Mouse (Mus musculus) stomach, embryonic 16.5 days (tissue): ENCODE measurements around the gene Fndc3b. TPM values are rescaled to one million over a fixed set of nuclear protein-coding genes. Genes with fewer than 3 reads are reported as not detected.

ENCODE experiments used
- ATAC-seq: fragments of 200-750 bp; cut with Nextera tagmentation; 2 replicates; pipeline ENCODE4 v1.8.0; 2017; ENCODE audit warnings: moderate number of reproducible peaks, moderate TSS enrichment; ENCODE audit not compliant: insufficient read depth, low FRiP score
- H3K27ac ChIP-seq: fragments of 300-500 bp; sonication (generic); 2 replicates; pipeline ENCODE4 v1.5.1; 2014; ENCODE audit warnings: low read length
- H3K27me3 ChIP-seq: fragments of 300-500 bp; sonication (generic); 2 replicates; pipeline ENCODE4 v1.6.1; 2014; ENCODE audit warnings: low read length, control low read depth, mixed read lengths; ENCODE audit not compliant: control insufficient read depth, insufficient read depth
- H3K36me3 ChIP-seq: fragments of 300-500 bp; sonication (generic); 2 replicates; pipeline ENCODE4 v1.6.1; 2014; ENCODE audit warnings: low read length; ENCODE audit not compliant: control insufficient read depth, insufficient read depth
- H3K4me1 ChIP-seq: fragments of 300-500 bp; sonication (generic); 2 replicates; pipeline ENCODE4 v1.6.1; 2014; ENCODE audit warnings: low read length, control low read depth, mixed read lengths; ENCODE audit not compliant: control insufficient read depth, insufficient read depth
- H3K4me2 ChIP-seq: fragments of 300-500 bp; sonication (generic); 2 replicates; pipeline ENCODE4 v1.6.1; 2014; ENCODE audit warnings: low read depth, low read length, mixed read lengths
- H3K4me3 ChIP-seq: fragments of 300-500 bp; sonication (generic); replicated peaks from 2 replicates; pipeline ENCODE4 v1.5.1; 2014; ENCODE audit warnings: mild to moderate bottlenecking, low read length
- H3K9ac ChIP-seq: fragments of 300-500 bp; sonication (generic); 2 replicates; pipeline ENCODE4 v1.6.1; 2014; ENCODE audit warnings: low read length
- H3K9me3 ChIP-seq: fragments of 300-500 bp; sonication (generic); replicated peaks from 2 replicates; pipeline ENCODE4 v1.6.1; 2016; ENCODE audit warnings: low read length, control low read depth; ENCODE audit not compliant: control insufficient read depth
- WGBS: fragments of 180-500 bp; shearing (Covaris S2); extraction: QIAGEN DNeasy Blood & Tissue Kit; methylation state at CpG from one replicate; pipeline ENCODE4 v1.1.7; 2014; 5-methylcytosine and 5-hydroxymethylcytosine counted together
- polyA plus RNA-seq: library from polyadenylated mRNA; unstranded; fragments of >200 nt; fragmentation: Nextera tagmentation; extraction: Ambion mirVana; gene quantifications from 2 replicates; pipeline ENCODE4 v1.2.1, GENCODE M21; 2015

Gene Fndc3b
- polyA plus RNA-seq, 1 experiment from 2014 or later = 28.6 TPM

DNA sequence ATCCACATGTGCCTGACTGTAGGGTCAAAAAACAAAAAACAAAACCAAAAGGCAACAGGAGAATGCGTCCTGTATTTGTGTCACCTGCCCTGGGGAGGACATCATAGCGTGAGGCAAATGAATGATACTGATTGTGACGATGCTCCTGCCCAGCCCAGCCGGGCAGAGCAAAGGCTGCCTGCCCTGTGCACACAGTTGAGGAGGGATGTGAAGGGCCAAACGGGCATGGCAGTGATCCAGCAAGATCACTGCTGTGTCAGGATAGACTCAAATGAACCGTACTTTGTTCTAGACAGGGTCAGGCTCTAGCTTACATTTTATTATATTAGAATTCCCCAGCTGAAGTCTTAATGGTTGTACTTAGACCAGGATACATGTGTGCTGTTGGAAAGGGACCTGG, 219.3 kb downstream of the Fndc3b start:
- Histone ChIP-seq H3K9ac (no peak overlapping the region), H3K27ac (no peak overlapping the region), H3K4me2 (no peak overlapping the region), H3K4me3 (no peak overlapping the region), H3K4me1 (no peaks in the 10 kb centered on the region), H3K9me3 (no peaks in the 10 kb centered on the region), H3K36me3 (peaks cover 8% of the 10 kb centered on the region), H3K27me3 (no peaks in the 10 kb centered on the region)
- no peak for ATAC-seq
- WGBS = 82% methylated on average over 6 of the region's 6 CpGs

DNA sequence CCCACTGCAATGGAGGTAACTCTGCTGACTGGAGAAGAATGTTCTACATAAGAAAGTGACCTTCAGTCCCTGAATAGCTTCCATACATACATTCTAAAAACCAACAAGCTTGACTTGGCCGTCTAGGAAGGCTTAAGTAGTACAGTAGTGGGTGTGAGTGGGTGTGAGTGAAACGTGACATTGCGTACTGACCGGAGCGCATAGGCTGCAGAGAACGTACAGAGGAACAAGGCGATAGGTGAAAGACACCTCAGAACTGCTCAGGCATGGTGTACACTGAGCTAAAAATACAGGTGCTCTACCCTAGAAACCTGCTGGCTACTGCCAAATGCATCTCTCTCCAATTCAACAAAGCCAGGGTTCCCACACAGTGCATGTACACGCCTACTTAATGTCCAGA, 219.7 kb downstream of the Fndc3b start:
- no peaks in the 10 kb centered on the region for H3K9me3 ChIP-seq

DNA sequence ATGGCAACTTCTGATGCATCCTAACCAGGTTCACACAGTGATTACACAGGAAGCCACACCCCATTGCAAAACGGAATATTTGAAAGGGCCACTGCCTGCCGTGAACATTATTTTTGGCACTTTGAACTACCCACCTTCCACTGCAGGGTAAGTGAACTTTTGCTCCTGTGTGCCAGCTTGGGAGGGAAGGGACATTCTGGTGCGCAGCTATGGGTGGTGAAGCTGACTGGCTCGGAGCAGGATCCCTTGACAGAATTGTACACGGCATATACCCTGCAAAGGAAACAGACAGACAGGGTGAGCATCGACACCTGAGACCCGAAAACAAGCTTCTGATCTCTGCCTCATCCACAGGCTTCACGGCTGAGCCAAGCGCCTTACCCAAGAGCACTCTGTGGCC, 220.2 kb downstream of the Fndc3b start:
- Histone ChIP-seq H3K4me1 (no peaks in the 10 kb centered on the region), H3K4me2 (no peak overlapping the region), H3K9me3 (no peaks in the 10 kb centered on the region), H3K27ac (no peak overlapping the region), H3K27me3 (no peaks in the 10 kb centered on the region), H3K4me3 (no peak overlapping the region), H3K36me3 (peaks cover 9% of the 10 kb centered on the region), H3K9ac (no peak overlapping the region)
- ATAC-seq = no peak
- WGBS = 81% methylated on average over 9 of the region's 9 CpGs

More for the DNA sequence above, 219.7 kb downstream of the Fndc3b start:
- Histone ChIP-seq H3K36me3 (peaks cover 9% of the 10 kb centered on the region), H3K4me2 (no peak overlapping the region), H3K4me3 (no peak overlapping the region), H3K9ac (no peak overlapping the region), H3K27ac (no peak overlapping the region), H3K27me3 (no peaks in the 10 kb centered on the region), H3K4me1 (no peaks in the 10 kb centered on the region)
- ATAC-seq = no peak
- 83% methylated on average over 8 of the region's 8 CpGs for WGBS

DNA sequence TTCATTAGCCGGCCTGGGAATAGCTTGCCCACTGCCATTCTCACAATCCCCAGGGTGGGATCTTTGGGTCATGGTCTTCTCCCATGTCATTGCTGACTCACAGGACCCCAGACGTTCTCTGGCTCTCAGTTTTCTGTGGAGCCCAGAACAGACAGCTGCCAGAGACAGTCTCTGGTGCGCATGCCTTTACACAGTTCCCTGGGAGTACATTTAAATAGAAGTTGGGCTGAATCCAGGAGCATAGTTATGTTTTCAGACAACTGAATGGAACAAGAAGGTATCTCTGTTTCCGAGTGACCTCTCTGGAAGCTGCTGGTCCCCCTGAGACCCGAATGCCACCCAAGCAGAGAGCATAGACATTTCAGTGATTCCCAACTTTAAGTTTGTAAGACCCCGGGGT, 221.6 kb downstream of the Fndc3b start:
- 73% methylated on average over 6 of the region's 6 CpGs for WGBS
- Histone ChIP-seq H3K27ac (no peak overlapping the region), H3K4me2 (no peak overlapping the region)

DNA sequence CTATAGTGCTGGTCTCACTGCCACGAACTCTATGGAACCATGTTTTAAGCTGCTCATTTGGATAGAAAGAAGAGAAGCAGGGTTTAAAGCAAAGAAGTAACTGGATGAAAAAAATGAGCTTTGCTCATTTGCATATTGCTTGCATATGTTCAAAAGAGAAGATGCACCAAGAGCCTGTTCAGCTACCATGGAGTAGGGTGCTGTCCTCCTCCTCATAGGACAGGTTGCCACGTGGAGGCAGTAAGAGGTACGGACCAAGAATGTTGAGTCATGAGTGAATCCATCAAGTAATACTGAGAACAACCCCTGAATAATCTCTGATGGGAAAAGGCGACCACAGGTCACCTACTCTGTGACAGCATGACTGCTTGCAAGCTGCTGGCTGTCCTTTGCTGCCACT, 226.0 kb downstream of the Fndc3b start:
- no peak overlapping the region for H3K27ac ChIP-seq
- no peaks in the 10 kb centered on the region for H3K9me3 ChIP-seq
- H3K4me2 ChIP-seq = no peak overlapping the region
- no peak overlapping the region for H3K9ac ChIP-seq
- 86% methylated on average over 4 of the region's 4 CpGs for WGBS
- no peaks in the 10 kb centered on the region for H3K27me3 ChIP-seq
- ATAC-seq = no peak
- no peak overlapping the region for H3K4me3 ChIP-seq
- H3K4me1 ChIP-seq = no peaks in the 10 kb centered on the region
- H3K36me3 ChIP-seq = peaks cover 6% of the 10 kb centered on the region

More for the DNA sequence above, 221.6 kb downstream of the Fndc3b start:
- ATAC-seq = no peak
- Histone ChIP-seq H3K27me3 (no peaks in the 10 kb centered on the region), H3K36me3 (peaks cover 9% of the 10 kb centered on the region), H3K9me3 (no peaks in the 10 kb centered on the region), H3K9ac (no peak overlapping the region), H3K4me3 (no peak overlapping the region), H3K4me1 (no peaks in the 10 kb centered on the region)

DNA sequence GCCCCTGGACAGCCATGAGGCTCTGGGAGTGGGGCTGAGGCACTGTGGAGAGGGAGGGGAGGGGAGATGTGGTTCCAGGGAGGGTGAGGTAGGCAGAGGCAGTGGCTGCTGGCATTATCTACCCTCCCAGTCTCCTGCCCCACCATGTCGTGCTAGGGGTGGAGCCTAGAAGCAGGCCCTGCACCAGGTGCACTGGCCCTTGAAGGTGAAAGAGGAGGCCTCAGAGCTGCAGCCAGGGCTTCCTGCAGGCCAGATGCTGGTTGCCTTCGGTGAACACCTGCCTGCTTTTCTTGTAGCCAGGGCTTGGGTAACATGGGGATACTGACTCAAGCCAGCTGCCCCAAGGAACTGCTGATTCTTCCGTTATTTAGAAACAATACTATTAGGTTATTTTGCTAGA, 226.4 kb downstream of the Fndc3b start:
- 61% methylated on average over 3 of the region's 3 CpGs for WGBS
- H3K27ac ChIP-seq = no peak overlapping the region
- no peak overlapping the region for H3K4me3 ChIP-seq
- H3K9ac ChIP-seq = no peak overlapping the region
- H3K36me3 ChIP-seq = peaks cover 6% of the 10 kb centered on the region
- H3K4me1 ChIP-seq = no peaks in the 10 kb centered on the region
- H3K27me3 ChIP-seq = no peaks in the 10 kb centered on the region
- no peak for ATAC-seq
- H3K4me2 ChIP-seq = no peak overlapping the region
- H3K9me3 ChIP-seq = no peaks in the 10 kb centered on the region

DNA sequence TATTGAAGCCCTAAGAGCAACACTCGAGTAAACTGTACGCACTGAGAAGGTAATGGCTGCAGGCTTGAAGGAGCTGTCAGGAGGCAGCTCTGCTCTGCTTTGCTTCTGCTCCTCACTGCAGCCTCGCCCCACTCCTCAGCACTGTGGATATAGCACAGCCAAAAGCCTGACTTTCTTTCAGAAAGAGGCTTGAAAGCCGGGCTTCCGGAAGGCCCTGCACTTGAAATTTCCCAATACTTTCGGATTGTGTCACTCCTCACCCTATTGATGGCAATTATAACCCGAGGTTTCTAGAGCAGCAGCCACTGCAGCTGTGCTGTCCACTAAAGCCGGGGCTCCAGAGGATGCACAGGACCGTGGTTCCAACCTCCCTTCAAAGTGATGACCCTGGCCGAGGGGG, 227.3 kb downstream of the Fndc3b start:
- Histone ChIP-seq H3K4me1 (no peaks in the 10 kb centered on the region), H3K4me3 (no peak overlapping the region), H3K4me2 (no peak overlapping the region), H3K9ac (no peak overlapping the region), H3K36me3 (peaks cover 6% of the 10 kb centered on the region), H3K27ac (no peak overlapping the region), H3K27me3 (no peaks in the 10 kb centered on the region), H3K9me3 (no peaks in the 10 kb centered on the region)
- WGBS = 76% methylated on average over 10 of the region's 10 CpGs
- ATAC-seq = no peak

DNA sequence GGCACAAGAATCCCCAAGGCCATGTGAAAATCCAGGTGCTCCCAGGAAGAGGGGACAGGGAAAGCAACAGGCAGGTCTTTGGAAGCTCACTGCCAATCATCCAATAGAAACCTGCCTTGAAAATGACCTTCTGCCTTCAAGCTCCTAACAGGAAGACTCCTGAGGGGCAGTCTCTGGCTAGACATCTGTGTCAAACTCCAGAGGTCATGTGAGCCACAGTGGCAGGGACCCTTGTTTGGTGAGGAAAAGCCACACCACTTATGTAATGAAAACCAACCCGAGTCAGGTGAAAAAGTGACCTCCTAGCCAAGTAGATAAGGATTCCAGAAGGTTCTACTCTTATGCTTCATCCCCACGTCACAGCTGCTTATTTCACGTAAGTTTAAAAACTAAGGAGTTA, 227.8 kb downstream of the Fndc3b start:
- Histone ChIP-seq H3K27ac (no peak overlapping the region), H3K4me3 (no peak overlapping the region), H3K9me3 (no peaks in the 10 kb centered on the region), H3K27me3 (no peaks in the 10 kb centered on the region), H3K9ac (no peak overlapping the region), H3K4me2 (no peak overlapping the region), H3K4me1 (no peaks in the 10 kb centered on the region), H3K36me3 (peaks cover 6% of the 10 kb centered on the region)
- no peak for ATAC-seq
- 71% methylated on average over 3 of the region's 3 CpGs for WGBS

DNA sequence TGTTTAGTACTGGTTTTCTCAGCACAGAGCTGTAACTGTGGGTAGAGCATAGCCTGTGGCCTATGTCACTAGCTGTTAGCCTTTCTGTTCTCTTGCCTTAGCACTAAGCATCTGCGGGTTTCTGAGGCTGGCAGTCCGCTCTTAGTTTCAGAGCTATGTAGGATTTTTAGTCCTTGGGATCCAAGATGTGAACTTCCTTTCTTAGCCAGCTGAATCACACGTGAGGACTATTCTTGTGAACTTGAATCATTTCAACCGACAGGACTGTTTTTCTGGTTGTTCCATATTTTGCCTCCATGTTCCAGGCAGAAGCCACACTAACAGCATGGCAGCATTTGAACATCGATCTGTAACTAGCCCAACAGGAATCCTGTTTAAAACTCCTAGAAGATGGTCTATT, 229.4 kb downstream of the Fndc3b start:
- Histone ChIP-seq H3K27me3 (no peaks in the 10 kb centered on the region), H3K9ac (no peak overlapping the region), H3K27ac (no peak overlapping the region), H3K4me1 (no peaks in the 10 kb centered on the region), H3K4me3 (no peak overlapping the region), H3K9me3 (no peaks in the 10 kb centered on the region), H3K36me3 (no peaks in the 10 kb centered on the region; the same call in none of the 2 replicates), H3K4me2 (no peak overlapping the region)
- ATAC-seq = no peak
- 93% methylated on average over 5 of the region's 5 CpGs for WGBS

DNA sequence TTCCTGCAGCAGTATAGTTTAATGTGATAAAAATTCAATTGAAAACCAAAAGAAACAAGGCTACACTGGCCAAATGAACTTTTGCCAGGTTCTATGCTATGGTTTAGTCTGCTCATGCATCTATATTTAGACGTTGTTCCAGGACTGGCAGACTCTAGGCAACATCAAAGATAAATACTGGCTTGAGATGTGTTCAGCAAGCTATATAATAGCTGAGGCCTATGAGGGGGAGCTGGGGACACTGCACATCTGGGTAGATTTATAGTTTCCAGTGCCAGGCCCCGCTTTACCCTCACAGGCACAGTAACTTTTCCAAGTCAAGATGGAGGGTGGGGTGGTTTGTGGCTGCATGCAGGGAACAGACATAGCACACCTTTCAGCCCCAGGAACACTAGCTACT, 231.7 kb downstream of the Fndc3b start:
- peaks cover 3% of the 10 kb centered on the region for H3K36me3 ChIP-seq
- no peak overlapping the region; the same call in 1 of the 2 replicates for H3K27ac ChIP-seq
- no peak overlapping the region for H3K4me3 ChIP-seq
- H3K27me3 ChIP-seq = no peaks in the 10 kb centered on the region
- H3K4me1 ChIP-seq = no peaks in the 10 kb centered on the region
- no peak overlapping the region for H3K9ac ChIP-seq
- no peaks in the 10 kb centered on the region for H3K9me3 ChIP-seq
- ATAC-seq = 0 out of 2 replicates have a peak, but pooled peaks have one; percentile 65
- no peak overlapping the region for H3K4me2 ChIP-seq
- 62% methylated on average over 2 of the region's 2 CpGs for WGBS
